Mouse (Mus musculus) subcutaneous adipose tissue, adult 2 months (tissue): ENCODE results near the gene Sds. TPM values are rescaled to one million over a fixed set of nuclear protein-coding genes. Genes with fewer than 3 reads are reported as not detected.

Source experiments
- polyA plus RNA-seq: library from polyadenylated mRNA; depleted of rRNA; stranded (reverse); fragments of >200 nt; gene quantifications from 2 replicates; pipeline ENCODE4 v1.2.3, GENCODE M21; 2012; ENCODE audit warnings: low replicate concordance; rRNA removed

The Sds gene
- polyA plus RNA-seq = 0.10 TPM in 1 of 2 replicates, not detected in the other

DNA sequence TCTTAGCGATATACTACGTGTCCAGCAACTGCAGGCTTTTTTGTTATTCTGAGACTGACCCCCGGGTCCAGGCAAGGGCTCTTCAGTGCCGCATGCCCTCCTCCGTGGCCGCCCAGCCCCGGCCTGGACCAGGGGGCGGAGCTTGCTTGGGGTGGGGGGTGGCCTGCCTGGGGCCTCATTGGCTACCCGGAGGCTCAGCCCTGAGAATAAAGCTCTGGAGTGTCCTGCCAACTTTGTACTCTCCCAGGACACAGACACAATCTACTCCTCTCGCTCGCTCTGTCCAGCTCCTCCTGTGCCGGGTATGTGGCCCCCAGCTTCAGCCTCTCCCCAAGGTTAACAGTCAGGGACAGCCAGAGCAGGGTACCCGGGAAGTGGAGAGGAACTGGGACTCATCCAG, at the start of gene Sds:
TSS of gene Sds (plus strand) at position 231 of the 400 bp plus-strand sequence.

GRCm38 (mm10) chr5:120431649-120432485, 44.5 kb upstream of the Sds start, which contains the start of gene Lhx5:
Gene Lhx5, plus strand, starts transcription at chr5:120431699.

GRCm38 (mm10) chr5:120472770-120473169, 3.6 kb upstream of the Sds start, which contains the start of gene Sdsl:
Gene Sdsl, minus strand, starts transcription at chr5:120472810.

GRCm38 (mm10) chr5:120503144-120503795, 26.9 kb downstream of the Sds start, which contains the start of gene Plbd2:
Gene Plbd2, minus strand, starts transcription at chr5:120503625.

DNA sequence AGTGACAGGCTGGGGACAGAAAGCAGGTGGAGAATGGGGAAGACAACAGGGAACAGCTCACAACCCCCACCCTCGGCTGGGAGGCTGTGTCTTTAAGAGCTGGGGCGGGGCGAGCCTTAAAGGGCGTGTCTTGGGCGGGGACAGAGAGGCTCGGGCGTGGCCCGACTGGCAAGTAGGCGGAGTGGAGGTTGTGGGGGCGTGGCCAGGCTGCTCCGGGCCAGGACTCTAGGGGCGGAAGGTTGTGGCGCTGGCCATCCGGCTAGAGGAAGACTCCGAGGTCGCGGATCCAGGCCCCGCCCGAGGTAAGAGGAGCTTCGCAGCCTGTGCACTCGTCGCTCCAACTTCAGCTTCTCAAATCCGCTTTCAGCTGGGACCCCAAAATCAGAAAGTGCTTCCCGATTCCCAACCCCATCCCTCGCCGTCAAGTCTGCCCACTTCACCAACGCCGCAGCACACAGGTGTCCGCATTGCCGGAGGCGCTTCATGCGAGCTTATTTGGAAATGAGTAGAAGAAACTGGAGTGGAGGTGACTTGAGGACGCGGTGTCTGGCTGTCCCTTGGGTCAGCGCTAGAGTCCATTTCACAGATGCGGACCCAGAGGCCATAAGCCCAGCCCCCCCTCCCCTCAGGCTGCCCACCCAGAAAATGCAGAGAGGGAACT, 34.8 kb downstream of the Sds start, which contains the start of gene Slc8b1:
TSS of gene Slc8b1 (plus strand) at position 187 of the 661 bp plus-strand sequence.

Other genes with a start within 250 kb of the Sds start
- gene Lhx5, start 44.8 kb upstream of the Sds start, polyA plus RNA-seq = not detected in 2 replicates
- 12.0 and 23.3 TPM in 2 replicates for gene Sdsl, start 3.7 kb upstream of the Sds start, polyA plus RNA-seq
- 60.6 and 76.9 TPM in 2 replicates for gene Plbd2, start 27.1 kb downstream of the Sds start, polyA plus RNA-seq
- 37.8 and 62.3 TPM in 2 replicates for gene Slc8b1, start 34.6 kb downstream of the Sds start, polyA plus RNA-seq
- 64.4 and 96.3 TPM in 2 replicates for gene Tpcn1, start 112.1 kb downstream of the Sds start, polyA plus RNA-seq
- gene Iqcd, start 112.5 kb downstream of the Sds start, polyA plus RNA-seq = 0.36 and 0.73 TPM in 2 replicates
- 15.9 and 20.1 TPM in 2 replicates for gene Rita1, start 136.1 kb downstream of the Sds start, polyA plus RNA-seq
- 31.6 and 48.5 TPM in 2 replicates for gene Ddx54, start 136.2 kb downstream of the Sds start, polyA plus RNA-seq
- gene Cfap73, start 157.7 kb downstream of the Sds start, polyA plus RNA-seq = not detected in 2 replicates
- gene Rasal1, start 172.3 kb downstream of the Sds start, polyA plus RNA-seq = 0.24 and 1.5 TPM in 2 replicates
- gene Dtx1, start 235.4 kb downstream of the Sds start, polyA plus RNA-seq = 1.6 and 29.4 TPM in 2 replicates